Mouse (Mus musculus): ENCODE data around the gene Miga1. TPM values are rescaled to one million over a fixed set of nuclear protein-coding genes. Genes with fewer than 3 reads are reported as not detected.
"Not testable (repeated sequence)": the region's sequence is repeated elsewhere in the genome, so short reads cannot be mapped to it uniquely, and the experiment has no call there.

The Miga1 gene
- polyA plus RNA-seq, 1 experiment, result 50.7 TPM

GRCm38 (mm10) chr3:152332545-152333300 is 7.5 kb downstream of the Miga1 start:
- no peak overlapping the region for H3K27ac ChIP-seq (ENCODE audit: insufficient read depth, low read length)
- no peak for TF ChIP-seq CTCF (IDR thresholded peaks at IDR 0.05; ENCODE audit: low read depth, low read length)
- no peak for TF ChIP-seq EP300 (IDR thresholded peaks at IDR 0.05; ENCODE audit: insufficient read depth, low read depth, low read length)
- TF ChIP-seq POLR2A (IDR thresholded peaks at IDR 0.05; ENCODE audit: insufficient read depth, low read length), result no peak
- H3K4me3 ChIP-seq (ENCODE audit: low read depth, low read length), result no peak overlapping the region
- H3K36me3 ChIP-seq (ENCODE audit: control insufficient read depth, insufficient read depth, low read length, poor library complexity, severe bottlenecking), result peaks cover 17% of the 10 kb centered on the region
- no peaks in the 10 kb centered on the region for H3K27me3 ChIP-seq (ENCODE audit: control insufficient read depth, insufficient read depth, low read length, poor library complexity, severe bottlenecking)
- H3K9ac ChIP-seq (ENCODE audit: low read depth, poor library complexity, severe bottlenecking), result no peak overlapping the region
- no peaks in the 10 kb centered on the region for H3K9me3 ChIP-seq (replicated peaks; ENCODE audit: control insufficient read depth, insufficient read depth, low read length, poor library complexity, severe bottlenecking)
- no peaks in the 10 kb centered on the region for H3K4me1 ChIP-seq (ENCODE audit: control insufficient read depth, insufficient read depth, low read length)

DNA sequence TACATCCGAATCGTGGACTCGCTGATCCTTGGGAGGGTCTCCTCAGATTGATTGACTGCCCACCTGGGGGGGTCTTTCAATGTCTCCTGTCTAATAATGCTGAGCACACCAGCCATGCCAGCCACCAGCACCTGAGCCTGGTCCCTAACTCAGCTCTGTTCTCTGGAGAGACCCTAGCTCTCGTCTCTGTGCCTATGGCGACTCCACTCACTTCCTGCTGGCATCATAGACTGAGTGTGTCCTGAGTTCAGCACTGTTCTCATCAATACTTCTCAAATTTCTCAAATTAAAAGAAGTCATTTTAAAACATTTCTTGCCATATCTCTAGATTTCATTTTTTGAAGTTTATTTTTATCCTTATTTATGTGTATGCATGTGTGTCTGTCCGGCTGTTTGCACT is 8.1 kb downstream of the Miga1 start:
- TF ChIP-seq CTCF (IDR thresholded peaks at IDR 0.05; ENCODE audit: low read depth, low read length), result no peak
- no peak for TF ChIP-seq POLR2A (IDR thresholded peaks at IDR 0.05; ENCODE audit: insufficient read depth, low read length)
- no peak for TF ChIP-seq EP300 (IDR thresholded peaks at IDR 0.05; ENCODE audit: insufficient read depth, low read depth, low read length)
- Histone ChIP-seq H3K36me3 (ENCODE audit: control insufficient read depth, insufficient read depth, low read length, poor library complexity, severe bottlenecking) (peaks cover 11% of the 10 kb centered on the region), H3K27me3 (ENCODE audit: control insufficient read depth, insufficient read depth, low read length, poor library complexity, severe bottlenecking) (no peaks in the 10 kb centered on the region), H3K27ac (ENCODE audit: insufficient read depth, low read length) (no peak overlapping the region), H3K4me1 (ENCODE audit: control insufficient read depth, insufficient read depth, low read length) (no peaks in the 10 kb centered on the region), H3K9ac (ENCODE audit: low read depth, poor library complexity, severe bottlenecking) (no peak overlapping the region), H3K9me3 (replicated peaks; ENCODE audit: control insufficient read depth, insufficient read depth, low read length, poor library complexity, severe bottlenecking) (no peaks in the 10 kb centered on the region), H3K4me3 (ENCODE audit: low read depth, low read length) (no peak overlapping the region)

DNA sequence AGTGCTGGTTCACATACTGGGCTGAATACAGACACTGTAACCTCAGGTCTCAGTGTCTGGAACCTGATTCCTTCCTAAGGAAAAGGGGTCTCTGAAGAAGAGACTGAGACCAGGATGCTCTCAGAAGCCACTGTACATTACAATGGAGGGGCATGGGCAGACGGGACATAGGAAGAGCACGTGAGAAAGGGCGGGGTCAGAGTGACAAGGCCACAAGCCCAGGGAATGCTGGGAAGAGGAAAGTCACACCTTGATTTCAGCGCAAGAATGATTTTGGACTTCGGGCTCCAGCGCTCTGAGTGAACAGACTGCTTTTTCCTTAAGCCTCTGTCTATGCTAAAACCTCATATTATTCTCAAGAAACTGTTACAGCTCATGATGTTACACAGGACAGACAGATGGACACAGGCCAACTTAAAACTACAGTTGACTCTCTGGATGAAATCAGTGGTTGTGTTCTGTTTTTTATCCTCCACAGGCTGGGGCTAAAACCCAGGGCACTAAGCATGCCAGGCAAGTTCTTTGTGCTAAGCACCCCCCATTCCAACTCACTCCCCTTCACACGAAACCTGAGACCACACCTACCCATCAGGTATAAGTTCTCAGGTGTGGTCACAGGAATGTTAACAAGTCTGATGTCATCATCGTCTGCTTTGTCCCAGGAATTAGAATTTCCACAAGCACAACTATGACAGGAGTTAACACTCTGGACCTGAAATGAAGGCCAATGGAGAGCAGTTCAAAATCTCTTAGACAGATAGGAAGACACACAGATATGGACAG is 18.3 kb downstream of the Miga1 start:
- no peak overlapping the region for H3K9ac ChIP-seq (ENCODE audit: low read depth, poor library complexity, severe bottlenecking)
- TF ChIP-seq EP300 (IDR thresholded peaks at IDR 0.05; ENCODE audit: insufficient read depth, low read depth, low read length) (no peak), POLR2A (IDR thresholded peaks at IDR 0.05; ENCODE audit: insufficient read depth, low read length) (no peak), CTCF (IDR thresholded peaks at IDR 0.05; ENCODE audit: low read depth, low read length) (no peak)
- no peak overlapping the region for H3K4me3 ChIP-seq (ENCODE audit: low read depth, low read length)
- H3K27ac ChIP-seq (ENCODE audit: insufficient read depth, low read length), result no peak overlapping the region
- 0 out of 2 replicates have a peak, but pooled peaks cover 3% of the 10 kb centered on the region for H3K36me3 ChIP-seq (ENCODE audit: control insufficient read depth, insufficient read depth, low read length, poor library complexity, severe bottlenecking)
- H3K27me3 ChIP-seq (ENCODE audit: control insufficient read depth, insufficient read depth, low read length, poor library complexity, severe bottlenecking), result no peaks in the 10 kb centered on the region
- peaks cover 5% of the 10 kb centered on the region for H3K9me3 ChIP-seq (replicated peaks; ENCODE audit: control insufficient read depth, insufficient read depth, low read length, poor library complexity, severe bottlenecking)
- H3K4me1 ChIP-seq (ENCODE audit: control insufficient read depth, insufficient read depth, low read length), result no peaks in the 10 kb centered on the region

DNA sequence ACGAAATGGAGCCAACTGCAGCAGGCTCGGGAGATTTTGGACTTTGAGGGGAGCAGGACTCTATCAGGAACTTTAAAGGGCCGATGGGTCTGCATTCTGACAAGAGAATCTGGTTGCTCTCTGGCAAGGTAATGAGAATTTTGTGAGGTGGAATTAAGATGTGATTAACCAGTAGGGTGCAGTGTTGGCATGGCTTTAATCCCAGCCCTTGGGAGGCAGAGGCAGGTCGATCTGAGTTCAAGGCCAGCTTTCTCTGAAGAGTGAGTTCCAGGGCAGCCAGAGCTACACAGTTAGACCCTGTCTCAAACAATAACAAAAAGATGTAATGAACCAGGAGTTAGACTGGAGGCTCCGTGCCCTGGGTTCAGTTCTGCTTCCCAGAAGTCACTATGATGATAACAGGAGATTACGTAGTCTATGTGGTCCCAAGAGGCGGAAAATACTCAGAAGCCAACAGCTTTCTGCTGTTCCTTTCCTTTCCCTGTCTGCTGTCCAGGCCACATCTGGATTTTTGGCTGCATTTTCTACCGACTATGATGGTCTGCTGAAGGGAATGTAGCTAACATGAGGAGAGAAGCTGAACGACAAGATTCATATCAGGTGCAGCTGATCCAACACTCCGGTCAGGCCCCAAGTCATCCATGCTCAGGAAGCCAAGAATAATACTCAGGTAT is 19.1 kb downstream of the Miga1 start:
- Histone ChIP-seq H3K27ac (ENCODE audit: insufficient read depth, low read length) (no peak overlapping the region), H3K9me3 (replicated peaks; ENCODE audit: control insufficient read depth, insufficient read depth, low read length, poor library complexity, severe bottlenecking) (peaks cover 5% of the 10 kb centered on the region), H3K27me3 (ENCODE audit: control insufficient read depth, insufficient read depth, low read length, poor library complexity, severe bottlenecking) (no peaks in the 10 kb centered on the region), H3K4me3 (ENCODE audit: low read depth, low read length) (no peak overlapping the region), H3K9ac (ENCODE audit: low read depth, poor library complexity, severe bottlenecking) (no peak overlapping the region), H3K4me1 (ENCODE audit: control insufficient read depth, insufficient read depth, low read length) (no peaks in the 10 kb centered on the region), H3K36me3 (ENCODE audit: control insufficient read depth, insufficient read depth, low read length, poor library complexity, severe bottlenecking) (0 out of 2 replicates have a peak, but pooled peaks cover 3% of the 10 kb centered on the region)
- TF ChIP-seq POLR2A (IDR thresholded peaks at IDR 0.05; ENCODE audit: insufficient read depth, low read length) (no peak), CTCF (IDR thresholded peaks at IDR 0.05; ENCODE audit: low read depth, low read length) (no peak), EP300 (IDR thresholded peaks at IDR 0.05; ENCODE audit: insufficient read depth, low read depth, low read length) (no peak)

DNA sequence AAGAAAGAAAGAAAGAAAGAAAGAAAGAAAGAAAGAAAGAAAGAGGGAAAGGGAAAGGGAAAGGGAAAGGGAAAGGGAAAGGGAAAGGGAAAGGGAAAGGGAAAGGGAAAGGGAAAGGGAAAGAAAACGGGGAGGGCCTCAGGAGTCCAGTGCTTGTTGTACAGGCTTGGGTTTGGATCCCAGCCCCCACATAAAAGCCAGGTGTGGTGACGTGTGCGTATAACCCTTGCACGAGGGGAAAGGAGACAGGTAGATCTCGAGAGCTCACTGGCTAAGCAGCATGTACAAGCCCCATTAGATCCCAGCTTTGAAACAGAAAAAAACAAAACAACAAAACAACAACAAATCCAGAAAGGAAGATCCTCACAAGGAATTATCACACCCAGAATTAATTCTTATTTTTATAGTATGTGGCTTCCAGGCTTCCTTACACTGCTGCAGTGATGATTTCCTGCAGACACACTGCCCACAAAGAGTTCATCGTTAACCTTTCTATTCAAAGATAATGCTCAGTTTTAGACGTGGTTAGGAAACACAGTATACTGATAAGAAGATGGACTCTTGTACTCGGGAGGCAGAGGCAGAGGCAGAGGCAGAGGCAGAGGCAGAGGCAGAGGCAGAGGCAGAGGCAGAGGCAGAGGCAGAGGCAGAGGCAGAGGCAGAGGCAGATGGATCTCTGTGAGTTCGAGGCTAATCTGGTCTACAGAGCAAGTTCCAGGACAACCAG is 23.6 kb downstream of the Miga1 start:
- H3K4me1 ChIP-seq (ENCODE audit: control insufficient read depth, insufficient read depth, low read length); H3K27ac ChIP-seq (ENCODE audit: insufficient read depth, low read length); H3K9ac ChIP-seq (ENCODE audit: low read depth, poor library complexity, severe bottlenecking); H3K9me3 ChIP-seq (replicated peaks; ENCODE audit: control insufficient read depth, insufficient read depth, low read length, poor library complexity, severe bottlenecking); H3K27me3 ChIP-seq (ENCODE audit: control insufficient read depth, insufficient read depth, low read length, poor library complexity, severe bottlenecking); H3K36me3 ChIP-seq (ENCODE audit: control insufficient read depth, insufficient read depth, low read length, poor library complexity, severe bottlenecking); H3K4me3 ChIP-seq (ENCODE audit: low read depth, low read length): not testable (repeated sequence)

Measured in ES-Bruce4 (cell line).